Mouse (Mus musculus) liver, embryonic 12.5 days (tissue): Measurements from ENCODE around the gene Prkci. TPM values are rescaled to one million over a fixed set of nuclear protein-coding genes. Genes with fewer than 3 reads are reported as not detected.

Experiments used
- ATAC-seq: fragments of 200-750 bp; cut with Nextera tagmentation; 2 replicates; pipeline ENCODE4 v1.8.0; 2017; ENCODE audit warnings: moderate number of reproducible peaks, mild to moderate bottlenecking, moderate library complexity
- H3K27ac ChIP-seq: fragments of 300-500 bp; sonication (generic); 2 replicates; pipeline ENCODE4 v1.5.1; 2016; ENCODE audit warnings: mild to moderate bottlenecking
- H3K27me3 ChIP-seq: fragments of 300-500 bp; sonication (generic); replicated peaks from 2 replicates; pipeline ENCODE4 v1.6.1; 2016; ENCODE audit warnings: mild to moderate bottlenecking, moderate library complexity
- H3K36me3 ChIP-seq: fragments of 300-500 bp; sonication (generic); 2 replicates; pipeline ENCODE4 v1.6.1; 2016; ENCODE audit warnings: mild to moderate bottlenecking, moderate library complexity
- H3K4me1 ChIP-seq: fragments of 300-500 bp; sonication (generic); 2 replicates; pipeline ENCODE4 v1.6.1; 2016
- H3K4me2 ChIP-seq: fragments of 300-500 bp; sonication (generic); 2 replicates; pipeline ENCODE4 v1.6.1; 2016; ENCODE audit warnings: mild to moderate bottlenecking, moderate library complexity
- H3K4me3 ChIP-seq: fragments of 300-500 bp; sonication (generic); 2 replicates; pipeline ENCODE4 v1.5.1; 2016; ENCODE audit warnings: mild to moderate bottlenecking, moderate library complexity
- H3K9ac ChIP-seq: fragments of 300-500 bp; sonication (generic); 2 replicates; pipeline ENCODE4 v1.6.1; 2016; ENCODE audit warnings: mild to moderate bottlenecking, moderate library complexity
- H3K9me3 ChIP-seq: fragments of 300-500 bp; sonication (generic); replicated peaks from 2 replicates; pipeline ENCODE4 v1.6.1; 2016; ENCODE audit warnings: mild to moderate bottlenecking, moderate library complexity
- WGBS: fragments of 180-500 bp; shearing (Covaris S2); methylation state at CpG from one replicate; pipeline ENCODE4 v1.1.7; 2016; ENCODE audit not compliant: insufficient replicate concordance; 5-methylcytosine and 5-hydroxymethylcytosine counted together
- polyA plus RNA-seq: library from polyadenylated mRNA; unstranded; fragments of >200 nt; fragmentation: Nextera tagmentation; extraction: Ambion mirVana; gene quantifications from 2 replicates; pipeline ENCODE4 v1.2.1, GENCODE M21; 2016

Prkci gene
- polyA plus RNA-seq, 1 experiment from 2014 or later, result 12.5 TPM

DNA sequence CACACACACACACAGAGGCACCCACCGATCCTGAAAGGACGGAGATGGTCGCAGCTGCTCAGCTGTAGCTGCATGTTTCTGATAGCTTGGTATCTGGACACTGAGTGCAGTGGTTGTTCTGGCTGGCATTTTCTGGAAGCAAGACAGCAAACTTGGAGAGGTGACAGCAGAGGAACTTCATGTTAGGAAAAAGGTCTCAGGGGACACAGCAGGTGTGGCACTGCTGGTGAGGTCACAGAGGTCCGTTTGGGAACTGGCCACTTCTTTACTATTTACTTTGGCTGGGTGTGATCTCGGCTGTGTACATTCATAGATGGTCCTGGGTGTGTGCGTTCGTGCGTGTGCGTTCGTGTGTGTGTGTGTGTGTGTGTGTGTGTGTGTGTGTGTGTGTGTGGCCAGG, 83.9 kb downstream of the Prkci start:
- Histone ChIP-seq H3K4me3 (no peak overlapping the region), H3K27ac (no peak overlapping the region), H3K27me3 (0 out of 2 replicates have a peak, but pooled peaks cover 3% of the 10 kb centered on the region), H3K4me2 (no peak overlapping the region), H3K4me1 (peaks cover 7% of the 10 kb centered on the region), H3K9ac (no peak overlapping the region), H3K9me3 (no peaks in the 10 kb centered on the region), H3K36me3 (no peaks in the 10 kb centered on the region)
- 60% methylated on average over 10 of the region's 10 CpGs for WGBS
- ATAC-seq, result peak; percentile 46; the same call in 1 of the 2 replicates

DNA sequence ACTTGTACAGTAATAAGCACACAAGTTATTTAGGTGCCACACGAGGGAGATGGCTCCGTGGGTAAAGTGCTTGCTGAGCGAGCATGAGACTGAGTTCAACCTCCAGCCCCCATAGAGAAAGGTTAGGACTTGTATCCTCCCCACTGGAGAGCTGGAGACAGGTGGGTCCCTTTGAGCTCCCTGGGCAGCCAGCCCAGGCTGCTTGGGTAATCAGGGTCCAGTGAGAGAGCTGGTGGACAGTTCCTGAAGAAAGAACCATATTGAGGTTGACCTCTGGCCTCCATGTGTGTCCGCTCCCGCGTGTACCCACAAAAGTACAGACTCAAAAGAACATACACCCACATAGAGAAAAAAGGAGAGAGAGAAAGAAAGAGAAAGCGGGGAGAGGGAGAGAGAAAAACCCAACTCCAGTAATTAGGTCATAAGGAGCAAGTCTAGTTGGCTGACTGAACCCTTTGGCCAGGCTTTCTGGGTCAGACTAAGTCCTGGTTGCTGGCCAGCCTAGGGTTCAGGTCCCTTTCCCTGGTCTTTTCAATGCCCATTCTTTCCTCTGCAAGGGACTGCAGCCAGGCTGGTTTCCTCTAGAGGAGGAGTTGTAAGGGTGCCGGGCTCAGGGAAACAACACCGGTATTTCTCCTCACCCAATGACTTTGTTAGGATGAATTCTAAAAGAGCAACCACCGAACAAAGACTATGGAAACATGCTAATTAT, 85.4 kb downstream of the Prkci start:
- H3K27me3 ChIP-seq, result 0 out of 2 replicates have a peak, but pooled peaks cover 9% of the 10 kb centered on the region
- H3K4me1 ChIP-seq, result peaks cover 7% of the 10 kb centered on the region
- H3K9ac ChIP-seq, result no peak overlapping the region
- no peak overlapping the region for H3K27ac ChIP-seq
- H3K4me3 ChIP-seq, result no peak overlapping the region
- ATAC-seq, result no peak
- no peaks in the 10 kb centered on the region for H3K36me3 ChIP-seq
- no peak overlapping the region for H3K4me2 ChIP-seq
- no peaks in the 10 kb centered on the region for H3K9me3 ChIP-seq
- WGBS, result 73% methylated on average over 10 of the region's 10 CpGs

DNA sequence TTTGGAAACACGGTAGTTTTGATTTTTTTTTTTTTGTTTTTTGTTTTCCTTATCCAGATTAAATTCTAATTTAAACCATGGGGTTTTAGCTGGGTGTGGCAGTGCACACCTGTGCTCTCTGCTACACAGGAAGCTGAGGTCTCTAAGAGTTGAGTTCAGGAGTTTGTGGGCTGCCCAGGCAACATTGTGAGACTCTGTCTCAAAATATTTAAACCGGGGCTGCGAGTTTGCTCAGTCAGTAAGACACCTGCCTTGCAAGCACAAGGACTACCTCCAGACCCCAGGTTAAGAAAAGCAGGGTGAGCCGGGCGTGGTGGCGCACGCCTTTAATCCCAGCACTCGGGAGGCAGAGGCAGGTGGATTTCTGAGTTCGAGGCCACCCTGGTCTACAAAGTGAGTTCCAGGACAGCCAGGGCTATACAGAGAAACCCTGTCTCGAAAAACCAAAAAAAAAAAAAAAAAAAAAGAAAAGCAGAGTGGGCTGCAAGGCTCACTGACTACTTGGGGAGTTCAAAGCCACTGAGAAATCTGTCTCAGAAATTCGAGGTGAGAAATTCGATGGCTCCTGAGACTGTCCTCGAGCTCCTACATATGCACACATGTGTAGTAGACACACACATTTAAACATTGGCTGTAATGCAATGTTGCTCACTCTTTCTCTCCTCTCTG, 87.4 kb downstream of the Prkci start:
- no peak overlapping the region for H3K4me3 ChIP-seq
- no peak for ATAC-seq
- H3K36me3 ChIP-seq, result no peaks in the 10 kb centered on the region
- 0 out of 2 replicates have a peak, but pooled peaks cover 9% of the 10 kb centered on the region for H3K27me3 ChIP-seq
- H3K4me1 ChIP-seq, result peaks cover 7% of the 10 kb centered on the region
- no peak overlapping the region for H3K4me2 ChIP-seq
- H3K9ac ChIP-seq, result no peak overlapping the region
- no peak overlapping the region for H3K27ac ChIP-seq
- H3K9me3 ChIP-seq, result no peaks in the 10 kb centered on the region
- 77% methylated on average over 12 of the region's 13 CpGs for WGBS

DNA sequence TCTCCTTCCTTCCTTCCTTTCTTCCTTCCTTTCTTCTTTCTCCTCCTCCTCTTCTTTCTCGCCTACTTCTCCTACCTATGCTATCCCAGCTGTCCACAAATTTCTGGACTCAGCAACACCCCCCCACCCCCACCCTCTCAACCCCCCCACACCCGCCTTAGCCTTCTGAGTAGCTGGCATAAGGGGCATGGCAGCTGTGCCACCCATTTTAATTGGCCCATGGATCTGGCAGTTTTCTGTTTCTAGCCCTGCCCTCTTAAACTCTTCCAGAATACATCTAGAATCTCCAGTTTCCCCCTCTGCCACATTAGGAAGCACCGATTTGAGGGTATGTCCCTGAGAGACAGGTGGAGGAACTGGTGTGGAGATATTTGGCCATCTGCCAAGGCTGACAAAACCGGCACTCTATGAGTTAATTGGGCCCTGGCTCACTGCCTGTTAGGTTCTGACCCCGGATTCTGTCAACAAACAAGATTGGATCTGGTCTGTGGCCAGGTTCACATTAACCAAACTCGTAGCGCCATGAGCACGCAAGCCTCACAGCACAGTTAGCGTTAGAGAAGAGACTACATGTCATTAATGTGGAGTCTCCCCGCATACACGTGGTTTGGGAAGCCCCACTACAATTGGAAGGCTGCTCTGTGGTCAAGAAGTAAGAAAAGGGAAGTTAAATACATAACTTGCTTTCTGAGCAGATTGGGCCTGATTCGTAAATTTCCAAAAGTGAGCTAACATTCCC, 88.1 kb downstream of the Prkci start:
- no peak for ATAC-seq
- 26% methylated on average over 12 of the region's 12 CpGs for WGBS
- no peak overlapping the region for H3K27ac ChIP-seq

DNA sequence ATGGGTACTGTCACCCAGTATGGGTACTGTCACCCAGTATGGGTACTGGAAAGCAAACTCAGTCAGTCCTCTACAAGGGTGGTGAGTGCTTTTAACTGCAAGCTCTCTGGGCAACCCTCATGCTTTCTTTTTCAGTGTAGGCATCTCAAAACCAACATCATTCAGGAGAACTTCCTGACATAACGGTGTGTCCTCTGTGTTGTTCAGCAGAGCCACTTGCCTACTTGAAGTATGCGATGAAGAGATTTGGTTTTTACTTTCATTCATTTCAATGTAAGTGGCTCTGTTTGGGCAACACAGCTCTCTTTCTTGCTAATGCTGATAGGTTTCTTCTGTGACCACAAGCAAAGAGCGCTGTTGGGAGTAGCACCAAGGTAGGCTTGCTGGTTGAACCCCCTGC, 89.5 kb downstream of the Prkci start:
- Histone ChIP-seq H3K4me3 (no peak overlapping the region), H3K9ac (no peak overlapping the region), H3K36me3 (no peaks in the 10 kb centered on the region), H3K4me2 (no peak overlapping the region), H3K27ac (no peak overlapping the region), H3K27me3 (0 out of 2 replicates have a peak, but pooled peaks cover 9% of the 10 kb centered on the region), H3K4me1 (peaks cover 7% of the 10 kb centered on the region), H3K9me3 (no peaks in the 10 kb centered on the region)
- 71% methylated on average over 3 of the region's 3 CpGs for WGBS
- ATAC-seq, result no peak

More for the DNA sequence above, 88.1 kb downstream of the Prkci start:
- no peak overlapping the region for H3K9ac ChIP-seq
- H3K36me3 ChIP-seq, result no peaks in the 10 kb centered on the region
- H3K4me2 ChIP-seq, result peak overlapping the region; percentile 27; the same call in 1 of the 2 replicates
- H3K4me3 ChIP-seq, result no peak overlapping the region
- H3K27me3 ChIP-seq, result 0 out of 2 replicates have a peak, but pooled peaks cover 9% of the 10 kb centered on the region
- H3K9me3 ChIP-seq, result no peaks in the 10 kb centered on the region
- H3K4me1 ChIP-seq, result peaks cover 7% of the 10 kb centered on the region

DNA sequence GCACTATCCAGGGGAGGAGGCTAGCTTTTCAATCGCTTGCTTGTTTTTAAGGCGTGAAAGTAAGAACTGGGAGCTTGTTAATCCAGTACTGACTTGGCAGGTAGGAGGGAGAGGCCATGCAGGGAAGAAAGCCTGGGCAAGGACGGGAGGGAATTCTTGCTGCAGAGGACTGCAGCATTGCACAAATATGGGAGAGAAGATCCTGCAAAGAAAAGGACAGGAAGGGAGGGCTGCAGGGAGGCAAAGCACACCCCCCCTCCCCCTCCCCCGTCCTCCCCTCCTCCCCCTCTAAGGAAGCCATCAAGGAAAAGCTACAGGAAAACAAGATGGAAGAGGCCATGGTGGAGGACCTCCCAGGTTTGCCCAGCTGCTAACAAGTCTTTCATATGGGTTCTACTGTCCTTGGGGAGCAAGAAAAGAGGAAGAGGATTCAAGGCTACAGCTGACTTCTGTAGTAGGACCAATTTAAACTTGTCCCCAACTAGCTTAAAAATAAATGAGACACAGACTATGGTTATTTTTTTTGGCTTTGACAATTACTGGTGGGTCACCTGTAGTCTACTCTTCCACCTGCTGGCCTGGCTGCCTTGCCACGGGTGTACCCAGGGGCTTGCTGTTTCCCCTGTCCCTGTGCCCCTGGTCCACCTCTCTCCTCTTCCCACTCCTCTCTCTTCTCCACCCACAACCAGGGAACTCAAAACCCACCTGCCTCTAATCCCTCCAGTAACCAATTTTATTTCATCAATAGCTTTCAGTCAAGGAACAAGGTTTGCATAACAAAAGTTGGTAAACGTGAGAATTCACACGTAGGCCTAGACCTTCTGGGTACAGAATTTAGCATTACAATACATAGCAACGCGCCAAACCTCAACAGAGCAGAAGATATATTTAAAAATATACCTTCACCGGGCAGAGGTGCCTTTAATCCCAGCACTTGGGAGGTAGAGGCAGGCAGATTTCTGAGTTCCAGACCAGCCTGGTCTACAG, 93.5 kb downstream of the Prkci start:
- no peak for ATAC-seq
- Histone ChIP-seq H3K9ac (no peak overlapping the region), H3K27ac (no peak overlapping the region), H3K4me3 (no peak overlapping the region), H3K4me1 (peaks cover 21% of the 10 kb centered on the region), H3K36me3 (no peaks in the 10 kb centered on the region), H3K27me3 (peaks cover 6% of the 10 kb centered on the region; the same call in 1 of the 2 replicates), H3K4me2 (no peak overlapping the region), H3K9me3 (no peaks in the 10 kb centered on the region)
- 45% methylated on average over 10 of the region's 10 CpGs for WGBS

DNA sequence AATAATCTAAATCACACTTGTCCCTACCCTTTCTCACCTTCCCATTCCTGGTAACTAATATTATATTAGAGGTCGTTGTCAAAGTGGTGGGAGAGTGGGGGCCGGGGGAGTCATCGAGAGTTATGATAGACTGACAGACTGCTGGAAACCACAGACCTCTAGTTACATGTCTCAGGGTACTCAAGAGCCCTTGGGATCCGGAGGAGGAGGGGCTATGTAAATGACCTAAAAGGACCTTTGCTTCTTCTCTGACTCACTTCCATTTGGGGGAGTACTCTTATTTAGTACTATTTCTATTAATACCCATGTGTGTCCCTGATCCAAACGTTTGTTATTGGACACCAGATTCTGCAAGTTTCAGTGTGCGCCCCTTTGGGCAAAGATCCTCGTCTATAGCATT, 94.4 kb downstream of the Prkci start:
- no peak overlapping the region for H3K27ac ChIP-seq
- H3K9ac ChIP-seq, result no peak overlapping the region
- 36% methylated on average over 7 of the region's 7 CpGs for WGBS
- peaks cover 21% of the 10 kb centered on the region for H3K4me1 ChIP-seq
- H3K9me3 ChIP-seq, result no peaks in the 10 kb centered on the region
- H3K4me3 ChIP-seq, result no peak overlapping the region
- peaks cover 6% of the 10 kb centered on the region; the same call in 1 of the 2 replicates for H3K27me3 ChIP-seq
- H3K36me3 ChIP-seq, result no peaks in the 10 kb centered on the region
- no peak for ATAC-seq
- no peak overlapping the region for H3K4me2 ChIP-seq

DNA sequence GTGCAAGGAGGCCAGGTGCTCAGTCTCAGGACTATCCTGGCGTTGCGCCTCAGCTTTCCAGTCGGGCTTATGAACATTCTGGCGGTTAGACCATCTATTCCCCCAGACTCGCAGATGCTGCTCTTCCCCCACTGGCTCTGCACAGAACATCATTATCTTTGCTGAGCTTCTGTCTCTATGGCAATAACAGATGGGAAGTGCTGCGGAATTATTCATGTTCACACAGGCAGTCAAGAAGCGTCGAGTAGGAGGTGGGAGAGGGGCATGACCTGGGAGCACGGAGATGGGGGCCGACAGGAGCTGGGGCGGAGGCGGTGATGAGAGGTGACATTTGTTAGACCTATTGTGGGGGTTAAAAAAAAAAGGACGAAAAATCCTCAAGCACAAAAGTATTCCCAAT, 97.6 kb downstream of the Prkci start:
- H3K4me2 ChIP-seq, result peak overlapping the region; percentile 99
- H3K9me3 ChIP-seq, result no peaks in the 10 kb centered on the region
- peak overlapping the region; percentile 97; the same call in 1 of the 2 replicates for H3K27ac ChIP-seq
- no peaks in the 10 kb centered on the region; the same call in 1 of the 2 replicates for H3K27me3 ChIP-seq
- peak overlapping the region; percentile 98 for H3K9ac ChIP-seq
- H3K36me3 ChIP-seq, result peaks cover 3% of the 10 kb centered on the region; the same call in 1 of the 2 replicates
- peak overlapping the region; percentile 88 for H3K4me3 ChIP-seq
- H3K4me1 ChIP-seq, result peaks cover 46% of the 10 kb centered on the region
- ATAC-seq, result no peak
- 3% methylated on average over 13 of the region's 13 CpGs for WGBS

DNA sequence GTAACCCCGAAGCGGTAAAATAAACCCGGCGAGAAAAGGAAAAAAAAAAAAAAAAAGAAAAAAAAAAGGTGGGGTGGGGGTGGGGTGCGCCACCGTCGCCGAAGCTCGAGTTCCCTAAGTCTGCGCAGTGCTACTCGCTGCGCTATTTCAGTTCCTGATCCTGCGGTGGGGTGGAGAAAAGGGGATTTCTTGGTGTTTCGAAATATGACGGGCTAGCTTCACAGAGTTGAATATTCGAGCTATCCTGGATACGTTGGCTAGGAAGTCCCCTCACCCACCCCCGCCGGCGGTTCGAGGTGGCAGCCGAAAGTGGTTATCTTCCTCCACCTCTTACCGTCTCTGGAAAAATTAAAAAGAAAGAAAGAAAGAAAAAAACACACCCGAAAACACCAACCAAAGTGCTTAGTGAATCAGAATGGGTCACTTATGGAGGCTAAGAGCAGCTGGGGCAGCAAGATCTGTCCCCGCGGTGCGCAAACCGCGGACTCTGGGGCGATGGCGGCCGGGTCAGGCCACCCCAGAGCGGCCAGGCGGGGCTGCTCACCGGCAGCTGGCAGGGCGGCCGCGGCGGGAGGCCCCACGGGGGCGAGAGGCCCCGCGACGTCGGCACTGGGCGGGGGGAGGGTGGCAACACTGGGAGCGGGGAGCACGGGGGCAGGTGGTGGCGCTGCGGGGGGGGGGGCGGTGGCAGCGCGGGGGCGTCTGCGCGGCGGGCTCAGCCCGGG, 98.2 kb downstream of the Prkci start:
- peak; percentile 70 for ATAC-seq
- Histone ChIP-seq H3K36me3 (peaks cover 3% of the 10 kb centered on the region; the same call in 1 of the 2 replicates), H3K4me3 (peak overlapping the region; percentile 88), H3K4me1 (peaks cover 46% of the 10 kb centered on the region), H3K27me3 (no peaks in the 10 kb centered on the region; the same call in 1 of the 2 replicates), H3K4me2 (peak overlapping the region; percentile 99), H3K9me3 (no peaks in the 10 kb centered on the region), H3K9ac (peak overlapping the region; percentile 98), H3K27ac (peak overlapping the region; percentile 97)
- WGBS, result under 1% methylated on average over 47 of the region's 58 CpGs

DNA sequence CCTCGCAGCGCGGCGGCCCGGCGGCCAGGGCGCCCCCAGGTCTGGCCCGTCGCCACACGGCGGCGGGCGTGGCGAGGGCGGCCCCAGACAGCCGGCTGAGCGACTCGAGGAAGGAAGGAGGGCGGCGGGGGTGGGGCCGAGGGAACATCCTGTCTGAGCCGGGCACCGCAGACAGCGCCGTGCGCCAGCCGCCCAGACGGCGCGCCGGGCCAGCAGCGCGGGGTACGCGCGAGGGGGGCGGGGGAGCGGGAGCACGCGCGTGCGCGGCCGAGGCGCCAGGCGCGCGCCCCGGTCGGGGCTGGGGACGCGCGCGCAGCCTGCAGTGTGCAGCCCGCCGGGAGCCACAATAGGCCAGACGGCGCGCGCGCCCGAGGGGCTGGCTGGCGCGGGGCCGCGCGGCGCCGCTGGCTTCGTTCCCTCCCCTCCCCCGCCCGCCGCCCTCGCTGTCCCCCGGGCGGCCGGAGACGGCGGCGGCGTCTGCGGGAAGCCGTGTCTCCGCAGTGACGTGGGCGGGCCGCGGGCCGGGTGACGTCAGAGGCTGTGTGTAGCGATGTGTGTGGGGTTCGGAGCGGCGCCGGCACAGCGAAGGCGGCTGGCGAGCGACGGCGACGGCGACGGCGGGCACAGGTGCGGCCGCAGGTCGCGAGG, 99.1 kb downstream of the Prkci start, which contains the start of gene Skil:
Skil (plus strand) TSS at position 528 of the 648 bp plus-strand sequence.
- Histone ChIP-seq H3K36me3 (peaks cover 3% of the 10 kb centered on the region; the same call in 1 of the 2 replicates), H3K9me3 (no peaks in the 10 kb centered on the region), H3K4me2 (peak within 1 kb of the TSS; percentile 99), H3K27me3 (no peaks in the 10 kb centered on the region; the same call in 1 of the 2 replicates), H3K4me1 (peaks cover 50% of the 10 kb centered on the region), H3K27ac (peak within 1 kb of the TSS; percentile 97), H3K9ac (peak within 1 kb of the TSS; percentile 98), H3K4me3 (peak within 1 kb of the TSS; percentile 88)
- peak; percentile 93 for ATAC-seq
- under 1% methylated on average over 81 of the region's 109 CpGs for WGBS
